Mouse (Mus musculus) CD4-positive, CD25-positive, alpha-beta regulatory T cell, adult 4 months (primary cell): ENCODE measurements around the gene Thada. TPM values are rescaled to one million over a fixed set of nuclear protein-coding genes. Genes with fewer than 3 reads are reported as not detected.

Source experiments
- ATAC-seq: one replicate; pipeline ENCODE4 v1.8.0; 2017
- polyA plus RNA-seq, 2 experiments: library from polyadenylated mRNA; unstranded; fragments of 100-300 nt; shearing (Covaris generic); gene quantifications; one replicate each; pipeline ENCODE4 v1.2.1; 2017

Gene Thada
- polyA plus RNA-seq, 2 experiments from 2014 or later, result 83.1 to 129 TPM

GRCm38 (mm10) chr17:84185581-84186450 is 280.2 kb downstream of the Thada start:
- no peak for ATAC-seq

GRCm38 (mm10) chr17:84185011-84185411 is 281.0 kb downstream of the Thada start:
- no peak for ATAC-seq

- peak; percentile 4 for ATAC-seq
These were observed 282.7 kb downstream of the Thada start for GRCm38 (mm10) chr17:84183291-84183781.

GRCm38 (mm10) chr17:84182311-84183271 is 283.4 kb downstream of the Thada start:
- no peak for ATAC-seq

- ATAC-seq, result peak; percentile 15
These were observed 284.3 kb downstream of the Thada start for GRCm38 (mm10) chr17:84181502-84182310.

- peak; percentile 57 for ATAC-seq
These were observed 285.1 kb downstream of the Thada start for GRCm38 (mm10) chr17:84180715-84181501.

GRCm38 (mm10) chr17:84179973-84180365 is 286.0 kb downstream of the Thada start:
- no peak for ATAC-seq

- no peak for ATAC-seq
These were observed 286.7 kb downstream of the Thada start for GRCm38 (mm10) chr17:84179026-84179972.

- no peak for ATAC-seq
These were observed 288.5 kb downstream of the Thada start for GRCm38 (mm10) chr17:84177481-84177880.

GRCm38 (mm10) chr17:84176446-84176845 is 289.6 kb downstream of the Thada start:
- ATAC-seq, result no peak

- ATAC-seq, result no peak
These were observed 290.8 kb downstream of the Thada start for GRCm38 (mm10) chr17:84175196-84175595.

GRCm38 (mm10) chr17:84167377-84167776 is 298.6 kb downstream of the Thada start:
- ATAC-seq, result no peak

- ATAC-seq, result peak; percentile 35
These were observed 299.7 kb downstream of the Thada start for GRCm38 (mm10) chr17:84166135-84166860.

GRCm38 (mm10) chr17:84165735-84166134 is 300.3 kb downstream of the Thada start:
- ATAC-seq, result no peak

GRCm38 (mm10) chr17:84164146-84164545 is 301.9 kb downstream of the Thada start:
- ATAC-seq, result no peak

GRCm38 (mm10) chr17:84163066-84163785 is 302.8 kb downstream of the Thada start:
- ATAC-seq, result peak; percentile 77

GRCm38 (mm10) chr17:84162211-84162760 is 303.7 kb downstream of the Thada start:
- ATAC-seq, result no peak

- ATAC-seq, result peak; percentile 32
These were observed 304.7 kb downstream of the Thada start for GRCm38 (mm10) chr17:84161231-84161854.
